8 mouse cellular contexts compared by ENCODE assay signal in genomic region chr13:92609486-92610310, GRCm38 (mm10). TPM values are rescaled to one million over a fixed set of nuclear protein-coding genes. Genes with fewer than 3 reads are reported as not detected.
A peak's percentile ranks its signal among the peaks of the same experiment; 100 is the strongest.
DNase-seq lines count a peak whose midpoint lies in the region; ATAC-seq and TF ChIP-seq lines count a peak whose summit lies in the region.

No protein-coding gene starts in this region.

- no peaks in the 10 kb centered on the region for H3K36me3 ChIP-seq in embryonic facial prominence, embryonic 15.5 days
- no peaks in the 10 kb centered on the region for H3K36me3 ChIP-seq in heart, embryonic 14.5 days (ENCODE audit: control insufficient read depth, insufficient read depth, low read length)
- H3K36me3 ChIP-seq in kidney, embryonic 16.5 days (ENCODE audit: insufficient read depth, low read length) = no peaks in the 10 kb centered on the region
- no peaks in the 10 kb centered on the region for H3K36me3 ChIP-seq in spleen, adult 2 months (ENCODE audit: control insufficient read depth, insufficient read depth, low read length)

- no peak for ATAC-seq in embryonic facial prominence, embryonic 15.5 days (ENCODE audit: insufficient number of reproducible peaks, low FRiP score, low TSS enrichment, low read depth)
- no peak for ATAC-seq in heart, embryonic 14.5 days (ENCODE audit: insufficient number of reproducible peaks, insufficient read depth, low FRiP score, low read depth)
- ATAC-seq in kidney, embryonic 16.5 days (ENCODE audit: low FRiP score, low TSS enrichment) = peak; percentile 36

- peak overlapping the region; percentile 88 for H3K4me2 ChIP-seq in embryonic facial prominence, embryonic 15.5 days (replicated peaks)
- peak overlapping the region; percentile 95 for H3K4me2 ChIP-seq in heart, embryonic 14.5 days (ENCODE audit: low read length)
- peak overlapping the region; percentile 92 for H3K4me2 ChIP-seq in kidney, embryonic 16.5 days (replicated peaks; ENCODE audit: low read depth, low read length)

- peak overlapping the region; percentile 90 for H3K4me3 ChIP-seq in embryonic facial prominence, embryonic 15.5 days (replicated peaks)
- peak overlapping the region; percentile 75 to 80; a peak in 3 of 4 replicates for H3K4me3 ChIP-seq in heart, embryonic 14.5 days (ENCODE audit: control insufficient read depth in 1 of 2, insufficient read depth in 1 of 2, low read depth in 1 of 2, low read length in 2 of 2)
- peak overlapping the region; percentile 72 for H3K4me3 ChIP-seq in kidney, embryonic 16.5 days (ENCODE audit: low read length)
- peak overlapping the region; percentile 76 for H3K4me3 ChIP-seq in spleen, adult 2 months (ENCODE audit: extremely low read depth, insufficient read depth, insufficient read length)

- H3K4me1 ChIP-seq in embryonic facial prominence, embryonic 15.5 days = peaks cover 27% of the 10 kb centered on the region
- peaks cover 8 to 16% of the 10 kb centered on the region in 2 experiments for H3K4me1 ChIP-seq in heart, embryonic 14.5 days (ENCODE audit: control insufficient read depth in 2 of 2, insufficient read depth in 2 of 2, low read length in 2 of 2)
- peaks cover 28% of the 10 kb centered on the region for H3K4me1 ChIP-seq in kidney, embryonic 16.5 days (ENCODE audit: insufficient read depth, low read length)
- H3K4me1 ChIP-seq in spleen, adult 2 months (ENCODE audit: control insufficient read depth, insufficient read depth, insufficient read length) = peaks cover 4% of the 10 kb centered on the region

- TF ChIP-seq CTCF in spleen, adult 2 months (IDR thresholded peaks at IDR 0.05; ENCODE audit: extremely low read depth, insufficient read depth, insufficient read length, insufficient replicate concordance) = no peak

- DNase-seq in A20 (ENCODE audit: low read depth, low spot score) = peak; percentile 33
- DNase-seq in T-cell, adult 2 months (ENCODE audit: low spot score) = peak; percentile 24
- peak; percentile 57 for DNase-seq in lung, postnatal 25 days (ENCODE audit: low spot score)
- DNase-seq in spleen, adult 2 months (ENCODE audit: low read depth in 1 of 2, low spot score in 2 of 2) = peak in 1 of 2 experiments; percentile 23
- DNase-seq in layer of hippocampus, adult 11-12 months (ENCODE audit: low spot score) = no peak

- H3K9ac ChIP-seq in embryonic facial prominence, embryonic 15.5 days = peak overlapping the region; percentile 72; the same call in 1 of the 2 replicates
- peak overlapping the region; percentile 90 for H3K9ac ChIP-seq in heart, embryonic 14.5 days (ENCODE audit: low read length)
- peak overlapping the region; percentile 87 for H3K9ac ChIP-seq in kidney, embryonic 16.5 days (replicated peaks; ENCODE audit: low read length)

- TF ChIP-seq POLR2A in spleen, adult 2 months (IDR thresholded peaks at IDR 0.05; ENCODE audit: low read depth, low read length) = no peak

- 7% methylated on average over 13 of the region's 13 CpGs for WGBS in embryonic facial prominence, embryonic 15.5 days
- 4% methylated on average over 13 of the region's 13 CpGs for WGBS in heart, embryonic 14.5 days
- WGBS in kidney, embryonic 16.5 days = 7% methylated on average over 13 of the region's 13 CpGs
- 7% methylated on average over 13 of the region's 13 CpGs for WGBS in spleen, adult 2 months

- no peaks in the 10 kb centered on the region for H3K27me3 ChIP-seq in embryonic facial prominence, embryonic 15.5 days
- no peaks in the 10 kb centered on the region for H3K27me3 ChIP-seq in heart, embryonic 14.5 days (ENCODE audit: control insufficient read depth, insufficient read depth, low read length)
- no peaks in the 10 kb centered on the region for H3K27me3 ChIP-seq in kidney, embryonic 16.5 days (ENCODE audit: insufficient read depth, low read length)
- H3K27me3 ChIP-seq in spleen, adult 2 months (ENCODE audit: control insufficient read depth, insufficient read depth, low read length) = no peaks in the 10 kb centered on the region

- no peaks in the 10 kb centered on the region for H3K9me3 ChIP-seq in embryonic facial prominence, embryonic 15.5 days (replicated peaks)
- no peaks in the 10 kb centered on the region for H3K9me3 ChIP-seq in heart, embryonic 14.5 days (ENCODE audit: control insufficient read depth, low read length)
- H3K9me3 ChIP-seq in kidney, embryonic 16.5 days (ENCODE audit: low read length) = no peaks in the 10 kb centered on the region

- peak overlapping the region; percentile 94 for H3K27ac ChIP-seq in embryonic facial prominence, embryonic 15.5 days (replicated peaks)
- peak overlapping the region; percentile 95 to 97 for H3K27ac ChIP-seq in heart, embryonic 14.5 days (replicated peaks in 1 of 2; ENCODE audit: control insufficient read depth in 1 of 2, insufficient read depth in 1 of 2, low read depth in 2 of 2, low read length in 2 of 2)
- H3K27ac ChIP-seq in kidney, embryonic 16.5 days (ENCODE audit: low read length) = peak overlapping the region; percentile 98
- no peak overlapping the region for H3K27ac ChIP-seq in spleen, adult 2 months (ENCODE audit: insufficient read depth, low read length)

RNA-seq across cellular contexts. Expression of gene Serinc5, which starts 1.2 kb away (rescaled TPM):
- 18.8 and 20.0 TPM in 2 replicates for polyA plus RNA-seq in embryonic facial prominence, embryonic 15.5 days (2015; fragmentation: Nextera tagmentation; extraction: Ambion mirVana)
- polyA plus RNA-seq in heart, embryonic 14.5 days (2014; fragmentation: Nextera tagmentation; extraction: Ambion mirVana) = 11.0 and 12.6 TPM in 2 replicates
- 19.7 and 20.1 TPM in 2 replicates for polyA plus RNA-seq in kidney, embryonic 16.5 days (2015; fragmentation: Nextera tagmentation; extraction: Ambion mirVana)
- polyA plus RNA-seq in spleen, adult 2 months (2012; rRNA removed) = 16.4 and 23.8 TPM in 2 replicates

RNA-seq across cellular contexts. Expression of gene Spz1, which starts 33.7 kb away (rescaled TPM):
- not detected in 2 replicates for polyA plus RNA-seq in embryonic facial prominence, embryonic 15.5 days (2015; fragmentation: Nextera tagmentation; extraction: Ambion mirVana)
- polyA plus RNA-seq in heart, embryonic 14.5 days (2014; fragmentation: Nextera tagmentation; extraction: Ambion mirVana) = not detected in 2 replicates
- not detected in 2 replicates for polyA plus RNA-seq in kidney, embryonic 16.5 days (2015; fragmentation: Nextera tagmentation; extraction: Ambion mirVana)
- not detected in 2 replicates for polyA plus RNA-seq in spleen, adult 2 months (2012; rRNA removed)
